Mouse (Mus musculus): ENCODE measurements around the gene 4430402I18Rik. TPM values are rescaled to one million over a fixed set of nuclear protein-coding genes. Genes with fewer than 3 reads are reported as not detected.

The 4430402I18Rik gene
- polyA plus RNA-seq, 2 experiments = 1.5 to 3.1 TPM

- DNase-seq (ENCODE audit: low read depth in 3 of 3, low spot score in 3 of 3) (no peak), ATAC-seq (ENCODE audit: insufficient read depth) (no peak)
- Histone ChIP-seq H3K4me1 (replicated peaks; ENCODE audit: control insufficient read depth in 2 of 2, insufficient read depth in 2 of 2, low read length in 1 of 2) (no peaks in the 10 kb centered on the region), H3K27me3 (ENCODE audit: control insufficient read depth, insufficient read depth, low read length) (no peaks in the 10 kb centered on the region), H3K9me3 (ENCODE audit: control insufficient read depth, low read length) (no peaks in the 10 kb centered on the region), H3K36me3 (replicated peaks; ENCODE audit: control insufficient read depth, insufficient read depth, low read depth) (no peaks in the 10 kb centered on the region), H3K9ac (replicated peaks) (no peak overlapping the region), H3K4me2 (ENCODE audit: low read depth) (no peak overlapping the region), H3K27ac (no peak overlapping the region), H3K4me3 (ENCODE audit: insufficient read depth in 1 of 2, low read depth in 2 of 2, low read length in 2 of 2) (no peak overlapping the region)
- TF ChIP-seq CTCF (IDR thresholded peaks at IDR 0.05; ENCODE audit: low read depth) (no peak), EP300 (IDR thresholded peaks at IDR 0.05; ENCODE audit: low read depth) (no peak)
- WGBS (ENCODE audit: insufficient replicate concordance) = 72% methylated on average over 3 of the region's 3 CpGs
These were observed 32.7 kb downstream of the 4430402I18Rik start for GRCm38 (mm10) chr19:28934897-28935296.

GRCm38 (mm10) chr19:28929034-28929433 lies 38.6 kb downstream of the 4430402I18Rik start:
- ATAC-seq (ENCODE audit: insufficient read depth) = peak; percentile 66

GRCm38 (mm10) chr19:28927396-28927795 lies 40.2 kb downstream of the 4430402I18Rik start:
- Histone ChIP-seq H3K27me3 (ENCODE audit: control insufficient read depth, insufficient read depth, low read length) (no peaks in the 10 kb centered on the region), H3K4me3 (ENCODE audit: insufficient read depth in 1 of 2, low read depth in 2 of 2, low read length in 2 of 2) (no peak overlapping the region), H3K9me3 (ENCODE audit: control insufficient read depth, low read length) (no peaks in the 10 kb centered on the region), H3K4me2 (ENCODE audit: low read depth) (peak overlapping the region; percentile 1; the same call in 1 of the 2 replicates), H3K4me1 (replicated peaks; ENCODE audit: control insufficient read depth in 2 of 2, insufficient read depth in 2 of 2, low read length in 1 of 2) (peaks cover 0 to 3% of the 10 kb centered on the region in 2 experiments; a peak in 1 of 4 replicates), H3K27ac (no peak overlapping the region), H3K9ac (replicated peaks) (no peak overlapping the region), H3K36me3 (replicated peaks; ENCODE audit: control insufficient read depth, insufficient read depth, low read depth) (no peaks in the 10 kb centered on the region)
- ATAC-seq (ENCODE audit: insufficient read depth) (no peak), DNase-seq (ENCODE audit: low read depth in 3 of 3, low spot score in 3 of 3) (no peak)
- TF ChIP-seq EP300 (IDR thresholded peaks at IDR 0.05; ENCODE audit: low read depth) (no peak), CTCF (IDR thresholded peaks at IDR 0.05; ENCODE audit: low read depth) (no peak)
- WGBS (ENCODE audit: insufficient replicate concordance) = 17% methylated on average over 4 of the region's 4 CpGs

More at GRCm38 (mm10) chr19:28929034-28929433, 38.6 kb downstream of the 4430402I18Rik start:
- Histone ChIP-seq H3K36me3 (replicated peaks; ENCODE audit: control insufficient read depth, insufficient read depth, low read depth) (no peaks in the 10 kb centered on the region), H3K9ac (replicated peaks) (no peak overlapping the region), H3K27ac (no peak overlapping the region), H3K4me3 (ENCODE audit: insufficient read depth in 1 of 2, low read depth in 2 of 2, low read length in 2 of 2) (no peak overlapping the region), H3K4me2 (ENCODE audit: low read depth) (no peak overlapping the region), H3K4me1 (replicated peaks; ENCODE audit: control insufficient read depth in 2 of 2, insufficient read depth in 2 of 2, low read length in 1 of 2) (peaks cover 0 to 3% of the 10 kb centered on the region in 2 experiments; a peak in 1 of 4 replicates), H3K27me3 (ENCODE audit: control insufficient read depth, insufficient read depth, low read length) (no peaks in the 10 kb centered on the region), H3K9me3 (ENCODE audit: control insufficient read depth, low read length) (no peaks in the 10 kb centered on the region)
- TF ChIP-seq CTCF (IDR thresholded peaks at IDR 0.05; ENCODE audit: low read depth) = peak; percentile 33; the same call in 1 of the 2 replicates
- no peak for TF ChIP-seq EP300 (IDR thresholded peaks at IDR 0.05; ENCODE audit: low read depth)
- peak in 1 of 3 experiments; percentile 3 for DNase-seq (ENCODE audit: low read depth in 3 of 3, low spot score in 3 of 3)

- 67% methylated on average over 5 of the region's 5 CpGs for WGBS (ENCODE audit: insufficient replicate concordance)
- Histone ChIP-seq H3K9me3 (ENCODE audit: control insufficient read depth, low read length) (no peaks in the 10 kb centered on the region), H3K27me3 (ENCODE audit: control insufficient read depth, insufficient read depth, low read length) (no peaks in the 10 kb centered on the region), H3K4me1 (replicated peaks; ENCODE audit: control insufficient read depth in 2 of 2, insufficient read depth in 2 of 2, low read length in 1 of 2) (peaks cover 0 to 3% of the 10 kb centered on the region in 2 experiments; a peak in 1 of 4 replicates), H3K4me3 (ENCODE audit: insufficient read depth in 1 of 2, low read depth in 2 of 2, low read length in 2 of 2) (no peak overlapping the region), H3K9ac (replicated peaks) (no peak overlapping the region), H3K27ac (no peak overlapping the region), H3K36me3 (replicated peaks; ENCODE audit: control insufficient read depth, insufficient read depth, low read depth) (no peaks in the 10 kb centered on the region), H3K4me2 (ENCODE audit: low read depth) (no peak overlapping the region)
- DNase-seq (ENCODE audit: low read depth in 3 of 3, low spot score in 3 of 3) (no peak), ATAC-seq (ENCODE audit: insufficient read depth) (no peak)
- TF ChIP-seq CTCF (IDR thresholded peaks at IDR 0.05; ENCODE audit: low read depth) (no peak), EP300 (IDR thresholded peaks at IDR 0.05; ENCODE audit: low read depth) (no peak)
These were observed 41.2 kb downstream of the 4430402I18Rik start for GRCm38 (mm10) chr19:28926366-28926765.

GRCm38 (mm10) chr19:28917839-28918238 lies 49.8 kb downstream of the 4430402I18Rik start:
- no peak for TF ChIP-seq CTCF (IDR thresholded peaks at IDR 0.05; ENCODE audit: low read depth)
- TF ChIP-seq EP300 (IDR thresholded peaks at IDR 0.05; ENCODE audit: low read depth) = no peak
- Histone ChIP-seq H3K27me3 (ENCODE audit: control insufficient read depth, insufficient read depth, low read length) (no peaks in the 10 kb centered on the region), H3K36me3 (replicated peaks; ENCODE audit: control insufficient read depth, insufficient read depth, low read depth) (no peaks in the 10 kb centered on the region), H3K9ac (replicated peaks) (no peak overlapping the region), H3K4me1 (replicated peaks; ENCODE audit: control insufficient read depth in 2 of 2, insufficient read depth in 2 of 2, low read length in 1 of 2) (peaks cover 0 to 7% of the 10 kb centered on the region in 2 experiments; a peak in 1 of 4 replicates), H3K9me3 (ENCODE audit: control insufficient read depth, low read length) (no peaks in the 10 kb centered on the region), H3K4me2 (ENCODE audit: low read depth) (no peak overlapping the region), H3K4me3 (ENCODE audit: insufficient read depth in 1 of 2, low read depth in 2 of 2, low read length in 2 of 2) (no peak overlapping the region), H3K27ac (no peak overlapping the region)
- WGBS (ENCODE audit: insufficient replicate concordance) = 41% methylated on average over 5 of the region's 5 CpGs
- DNase-seq (ENCODE audit: low read depth in 3 of 3, low spot score in 3 of 3) (no peak), ATAC-seq (ENCODE audit: insufficient read depth) (no peak)

Data from liver, embryonic 14.5 days (tissue).